Mouse (Mus musculus) forebrain, embryonic 15.5 days (tissue): Measurements from ENCODE around the gene Dpf3. TPM values are rescaled to one million over a fixed set of nuclear protein-coding genes. Genes with fewer than 3 reads are reported as not detected.

Experiments
- ATAC-seq: fragments of 200-750 bp; cut with Nextera tagmentation; replicated peaks from 2 replicates; pipeline ENCODE4 v1.8.0; 2017; ENCODE audit warnings: mild to moderate bottlenecking, moderate TSS enrichment, moderate library complexity
- H3K27ac ChIP-seq: fragments of 300-500 bp; sonication (generic); replicated peaks from 2 replicates; pipeline ENCODE4 v1.5.1; 2015; ENCODE audit warnings: mild to moderate bottlenecking, inconsistent platforms
- H3K27me3 ChIP-seq: fragments of 300-500 bp; sonication (generic); 2 replicates; pipeline ENCODE4 v1.6.1; 2015; ENCODE audit warnings: inconsistent platforms
- H3K36me3 ChIP-seq: fragments of 300-500 bp; sonication (generic); 2 replicates; pipeline ENCODE4 v1.6.1; 2015; ENCODE audit warnings: mild to moderate bottlenecking, inconsistent platforms
- H3K4me1 ChIP-seq: fragments of 300-500 bp; sonication (generic); 2 replicates; pipeline ENCODE4 v1.6.1; 2015; ENCODE audit warnings: inconsistent platforms
- H3K4me2 ChIP-seq: fragments of 300-500 bp; sonication (generic); replicated peaks from 2 replicates; pipeline ENCODE4 v1.6.1; 2015; ENCODE audit warnings: mild to moderate bottlenecking, inconsistent platforms
- H3K4me3 ChIP-seq: fragments of 300-500 bp; sonication (generic); 2 replicates; pipeline ENCODE4 v1.5.1; 2015; ENCODE audit warnings: mild to moderate bottlenecking, inconsistent platforms
- H3K9ac ChIP-seq: fragments of 300-500 bp; sonication (generic); replicated peaks from 2 replicates; pipeline ENCODE4 v1.6.1; 2015; ENCODE audit warnings: mild to moderate bottlenecking, inconsistent platforms
- H3K9me3 ChIP-seq: fragments of 300-500 bp; sonication (generic); 2 replicates; pipeline ENCODE4 v1.6.1; 2016; ENCODE audit warnings: inconsistent platforms
- WGBS: fragments of 180-500 bp; shearing (Covaris S2); methylation state at CpG from one replicate; pipeline ENCODE4 v1.1.7; 2015; ENCODE audit warnings: mixed read lengths; 5-methylcytosine and 5-hydroxymethylcytosine counted together
- polyA plus RNA-seq: library from polyadenylated mRNA; unstranded; fragments of >200 nt; fragmentation: Nextera tagmentation; extraction: Ambion mirVana; gene quantifications from 2 replicates; pipeline ENCODE4 v1.2.1, GENCODE M21; 2015

The Dpf3 gene
- polyA plus RNA-seq, 1 experiment from 2014 or later: 11.2 TPM

- ATAC-seq: no peak
- no peaks in the 10 kb centered on the region for H3K4me1 ChIP-seq
- H3K4me2 ChIP-seq: no peak overlapping the region
- no peak overlapping the region for H3K9ac ChIP-seq
- H3K9me3 ChIP-seq: no peaks in the 10 kb centered on the region
- H3K27me3 ChIP-seq: no peaks in the 10 kb centered on the region
- H3K36me3 ChIP-seq: no peaks in the 10 kb centered on the region
- no peak overlapping the region for H3K27ac ChIP-seq
- no peak overlapping the region for H3K4me3 ChIP-seq
- 59% methylated on average over 8 of the region's 8 CpGs for WGBS
These were observed 35.7 kb downstream of the Dpf3 start for GRCm38 (mm10) chr12:83451850-83452249.

DNA sequence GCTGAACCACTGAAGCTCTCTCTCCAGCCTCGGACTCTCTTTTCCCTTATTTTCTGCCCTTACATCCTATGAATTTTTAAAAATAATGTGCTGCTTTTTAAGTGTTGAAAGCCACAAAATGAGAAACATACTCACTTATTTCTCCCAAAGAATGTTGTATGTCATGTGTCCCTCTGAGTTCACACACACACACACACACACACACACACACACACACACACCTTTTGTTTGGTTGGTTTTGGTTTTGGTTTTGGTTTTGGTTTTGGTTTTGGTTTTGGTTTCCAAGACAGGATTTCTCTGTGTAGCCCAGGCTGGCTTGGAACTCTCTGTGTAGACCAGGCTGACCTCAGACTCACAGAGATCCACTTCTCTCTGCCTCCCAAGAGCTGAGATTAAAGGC is 37.0 kb downstream of the Dpf3 start:
- no peak overlapping the region for H3K27ac ChIP-seq
- no peak overlapping the region for H3K4me2 ChIP-seq
- H3K9ac ChIP-seq: no peak overlapping the region
- no peak overlapping the region for H3K4me3 ChIP-seq
- ATAC-seq: no peak
- no peaks in the 10 kb centered on the region for H3K9me3 ChIP-seq
- H3K4me1 ChIP-seq: no peaks in the 10 kb centered on the region
- H3K27me3 ChIP-seq: no peaks in the 10 kb centered on the region
- 94% methylated on average over 1 of the region's 1 CpGs for WGBS
- no peaks in the 10 kb centered on the region for H3K36me3 ChIP-seq

- Histone ChIP-seq H3K4me2 (no peak overlapping the region), H3K36me3 (no peaks in the 10 kb centered on the region), H3K27me3 (no peaks in the 10 kb centered on the region), H3K27ac (no peak overlapping the region), H3K4me3 (no peak overlapping the region), H3K9ac (no peak overlapping the region), H3K9me3 (no peaks in the 10 kb centered on the region), H3K4me1 (no peaks in the 10 kb centered on the region)
- 90% methylated on average over 7 of the region's 7 CpGs for WGBS
- no peak for ATAC-seq
These were observed 38.3 kb downstream of the Dpf3 start for GRCm38 (mm10) chr12:83449202-83449601.

- ATAC-seq: no peak
- Histone ChIP-seq H3K27me3 (no peaks in the 10 kb centered on the region), H3K27ac (no peak overlapping the region), H3K36me3 (no peaks in the 10 kb centered on the region), H3K9ac (no peak overlapping the region), H3K4me3 (no peak overlapping the region), H3K4me1 (no peaks in the 10 kb centered on the region), H3K9me3 (no peaks in the 10 kb centered on the region), H3K4me2 (no peak overlapping the region)
- WGBS: 75% methylated on average over 6 of the region's 6 CpGs
These were observed 41.9 kb downstream of the Dpf3 start for GRCm38 (mm10) chr12:83445587-83445986.

DNA sequence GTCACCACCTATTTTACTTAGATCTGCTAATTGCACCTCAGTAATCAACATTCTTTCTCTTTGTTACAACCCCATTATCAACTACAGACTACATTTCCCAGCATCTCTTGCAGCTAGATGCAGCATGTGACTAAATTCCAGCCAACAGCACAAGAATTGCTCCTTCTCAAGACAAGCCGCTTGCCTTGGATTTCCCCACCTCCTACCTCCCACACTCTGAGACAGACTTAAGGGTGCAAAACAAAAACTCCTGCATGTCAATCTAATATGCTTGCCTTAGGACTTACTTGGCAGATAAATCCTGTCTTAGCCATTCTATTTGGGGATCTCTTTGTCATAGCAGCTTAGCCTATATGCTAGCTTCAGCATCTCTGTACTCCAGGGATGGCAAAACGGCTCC is 43.1 kb downstream of the Dpf3 start:
- ATAC-seq: no peak
- Histone ChIP-seq H3K27ac (no peak overlapping the region), H3K9me3 (no peaks in the 10 kb centered on the region), H3K4me2 (no peak overlapping the region), H3K27me3 (no peaks in the 10 kb centered on the region), H3K4me1 (no peaks in the 10 kb centered on the region), H3K9ac (no peak overlapping the region), H3K4me3 (no peak overlapping the region), H3K36me3 (no peaks in the 10 kb centered on the region)
- WGBS: 82% methylated on average over 2 of the region's 2 CpGs

DNA sequence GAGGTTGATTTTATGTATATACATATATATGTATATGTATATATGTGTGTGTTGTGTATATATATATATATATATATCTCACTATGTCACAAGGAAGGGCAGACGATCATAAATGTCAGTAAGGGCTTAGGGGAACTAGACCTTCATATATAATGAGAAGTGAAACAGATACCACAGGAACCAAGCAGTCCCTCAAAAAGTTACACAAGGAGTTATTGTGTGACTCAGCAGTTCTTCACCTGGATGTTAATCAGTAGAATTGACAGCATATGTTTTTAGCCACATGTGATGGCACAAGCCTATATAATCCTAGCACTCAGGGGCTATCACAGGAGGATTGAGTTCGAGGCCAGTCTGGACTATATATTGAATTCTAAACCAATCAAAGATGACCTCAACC is 49.5 kb downstream of the Dpf3 start:
- no peak overlapping the region for H3K9ac ChIP-seq
- H3K27ac ChIP-seq: no peak overlapping the region
- H3K4me1 ChIP-seq: no peaks in the 10 kb centered on the region
- WGBS: 90% methylated on average over 2 of the region's 2 CpGs
- H3K27me3 ChIP-seq: no peaks in the 10 kb centered on the region
- ATAC-seq: no peak
- H3K9me3 ChIP-seq: no peaks in the 10 kb centered on the region
- H3K36me3 ChIP-seq: no peaks in the 10 kb centered on the region
- H3K4me2 ChIP-seq: no peak overlapping the region
- no peak overlapping the region for H3K4me3 ChIP-seq

DNA sequence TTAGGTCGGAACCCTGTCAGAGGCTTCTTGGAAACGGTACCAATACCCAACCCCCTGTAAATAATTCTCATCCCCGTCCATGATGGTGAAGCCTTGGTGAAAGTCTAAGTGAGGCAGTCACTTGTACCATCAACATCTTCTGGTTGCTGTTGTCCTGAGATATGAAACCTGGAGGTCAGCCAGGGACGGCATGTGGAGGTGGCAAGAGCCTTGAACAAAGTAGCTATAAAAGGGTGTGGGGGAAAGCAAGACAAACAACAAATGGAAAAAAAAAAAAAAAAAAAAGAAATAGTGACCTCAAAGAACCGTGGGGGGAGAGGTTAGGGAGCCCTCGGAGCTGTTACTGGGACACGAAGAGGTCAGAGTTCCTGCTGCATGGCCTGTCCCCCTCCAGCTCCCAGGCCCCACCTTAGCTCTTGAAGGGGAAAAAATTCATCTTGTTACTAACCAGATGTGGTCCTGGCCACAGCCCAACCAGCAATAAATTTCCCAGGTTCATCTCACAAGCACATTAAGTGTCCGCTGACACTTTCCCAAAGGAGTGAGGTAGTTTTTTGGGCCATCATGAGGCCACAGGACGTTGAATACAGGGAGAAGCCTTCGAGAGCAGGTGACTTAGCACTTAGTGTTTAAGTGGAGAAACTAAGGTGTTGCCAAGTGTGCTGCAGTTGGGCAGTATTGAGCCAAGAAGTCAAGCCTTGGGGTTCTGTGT is 53.4 kb downstream of the Dpf3 start:
- Histone ChIP-seq H3K4me1 (no peaks in the 10 kb centered on the region), H3K4me2 (no peak overlapping the region), H3K9ac (no peak overlapping the region), H3K4me3 (no peak overlapping the region), H3K27ac (no peak overlapping the region), H3K9me3 (no peaks in the 10 kb centered on the region), H3K27me3 (no peaks in the 10 kb centered on the region), H3K36me3 (no peaks in the 10 kb centered on the region)
- WGBS: 69% methylated on average over 10 of the region's 10 CpGs
- ATAC-seq: no peak

DNA sequence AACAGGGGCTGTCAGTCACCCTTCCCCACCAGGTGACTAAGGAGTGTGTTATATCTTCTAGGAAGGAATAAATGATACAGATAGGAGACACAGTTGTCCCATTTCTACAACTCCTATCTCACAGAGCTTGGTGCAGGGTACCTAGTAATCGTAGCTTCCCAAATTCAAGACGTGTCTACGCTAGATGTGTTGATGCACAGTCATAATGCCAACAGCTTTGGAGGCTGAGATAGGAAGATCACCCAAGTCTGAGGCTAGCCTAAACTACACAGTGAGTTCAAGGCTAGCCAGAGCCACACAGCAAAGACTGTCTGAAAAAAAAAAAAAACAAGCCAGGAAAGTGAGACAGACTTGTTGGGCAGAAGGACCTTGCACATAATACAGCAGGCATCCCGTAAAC is 54.1 kb downstream of the Dpf3 start:
- H3K4me2 ChIP-seq: no peak overlapping the region
- H3K27me3 ChIP-seq: no peaks in the 10 kb centered on the region
- H3K4me3 ChIP-seq: no peak overlapping the region
- no peak overlapping the region for H3K9ac ChIP-seq
- no peaks in the 10 kb centered on the region for H3K36me3 ChIP-seq
- H3K27ac ChIP-seq: no peak overlapping the region
- 89% methylated on average over 4 of the region's 4 CpGs for WGBS
- ATAC-seq: no peak
- no peaks in the 10 kb centered on the region for H3K9me3 ChIP-seq
- no peaks in the 10 kb centered on the region for H3K4me1 ChIP-seq

DNA sequence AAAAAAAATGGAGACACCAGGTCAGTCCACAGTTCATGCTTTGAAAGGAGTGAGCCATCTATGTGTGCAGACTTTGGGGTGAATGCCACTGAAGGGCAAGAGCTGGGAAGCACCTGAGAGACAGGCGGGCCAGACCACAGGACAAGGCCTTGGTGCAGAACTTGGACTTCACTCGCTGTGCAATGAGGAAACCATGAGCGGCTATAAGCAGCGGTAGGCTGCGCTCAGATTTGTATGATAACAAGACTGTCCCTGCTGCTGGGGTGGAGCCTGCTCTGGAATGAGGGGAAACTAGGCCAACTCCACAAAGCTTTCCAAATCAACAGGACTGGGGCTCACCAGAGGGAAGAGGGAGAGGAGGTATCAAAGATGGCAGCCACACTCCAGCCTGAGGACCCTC is 57.3 kb downstream of the Dpf3 start:
- Histone ChIP-seq H3K4me2 (no peak overlapping the region), H3K9ac (no peak overlapping the region), H3K27ac (no peak overlapping the region), H3K27me3 (no peaks in the 10 kb centered on the region), H3K4me3 (no peak overlapping the region), H3K9me3 (no peaks in the 10 kb centered on the region), H3K4me1 (0 out of 2 replicates have a peak, but pooled peaks cover under 1% of the 10 kb centered on the region), H3K36me3 (no peaks in the 10 kb centered on the region)
- 93% methylated on average over 5 of the region's 5 CpGs for WGBS
- ATAC-seq: no peak

DNA sequence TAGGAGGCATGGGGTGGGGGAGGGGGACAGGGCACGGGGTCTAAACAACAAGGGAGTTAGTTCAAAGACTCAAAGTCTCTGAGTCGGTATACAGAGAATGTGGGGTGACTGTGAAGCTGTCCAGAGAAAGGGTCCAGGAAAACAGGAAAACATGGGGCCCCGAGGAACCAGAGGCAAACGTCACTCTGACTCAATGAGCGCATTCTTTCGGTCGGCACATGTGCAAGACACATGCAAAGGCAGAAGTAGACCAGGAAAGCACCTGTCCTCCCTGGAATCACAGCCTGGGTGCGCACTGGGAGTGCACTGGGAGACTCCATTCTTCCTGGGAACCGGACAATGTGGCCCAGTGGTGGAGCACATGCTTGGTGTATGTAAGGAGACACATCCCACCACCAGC is 59.5 kb downstream of the Dpf3 start:
- H3K27ac ChIP-seq: no peak overlapping the region
- H3K4me3 ChIP-seq: no peak overlapping the region
- H3K9ac ChIP-seq: no peak overlapping the region
- 54% methylated on average over 9 of the region's 9 CpGs for WGBS
- no peaks in the 10 kb centered on the region for H3K27me3 ChIP-seq
- ATAC-seq: no peak
- no peak overlapping the region for H3K4me2 ChIP-seq
- H3K4me1 ChIP-seq: peaks cover 10% of the 10 kb centered on the region
- no peaks in the 10 kb centered on the region for H3K9me3 ChIP-seq
- no peaks in the 10 kb centered on the region for H3K36me3 ChIP-seq

DNA sequence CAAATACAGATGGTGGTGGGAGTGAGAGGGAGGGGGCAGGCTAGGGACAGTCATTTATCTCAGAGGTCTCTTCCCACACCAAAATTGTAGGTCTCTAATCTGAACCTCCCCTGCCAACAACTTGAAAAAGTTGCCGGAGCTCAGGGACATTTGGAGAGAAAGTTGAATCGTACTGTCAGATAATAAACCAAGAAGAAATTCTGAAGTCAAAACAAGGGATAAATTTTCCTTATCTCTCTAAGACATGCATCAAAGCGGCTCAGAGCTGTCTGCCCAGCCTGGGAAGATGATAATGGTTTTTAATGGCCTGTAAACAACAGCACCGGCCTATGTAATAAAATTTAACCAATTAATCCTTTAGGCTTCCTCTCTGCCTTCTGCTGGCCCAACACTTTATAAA is 59.9 kb downstream of the Dpf3 start:
- whole genome bisulfite sequencing: 82% methylated on average over 4 of the region's 4 CpGs
- H3K4me3 ChIP-seq: no peak overlapping the region
- no peak overlapping the region for H3K9ac ChIP-seq
- no peaks in the 10 kb centered on the region for H3K9me3 ChIP-seq
- H3K27me3 ChIP-seq: no peaks in the 10 kb centered on the region
- H3K27ac ChIP-seq: no peak overlapping the region
- H3K4me2 ChIP-seq: no peak overlapping the region
- peaks cover 10% of the 10 kb centered on the region for H3K4me1 ChIP-seq
- ATAC-seq: no peak
- no peaks in the 10 kb centered on the region for H3K36me3 ChIP-seq

GRCm38 (mm10) chr12:83426326-83426725 is 61.2 kb downstream of the Dpf3 start:
- Histone ChIP-seq H3K27ac (no peak overlapping the region), H3K27me3 (no peaks in the 10 kb centered on the region)
- WGBS: 72% methylated on average over 5 of the region's 5 CpGs

DNA sequence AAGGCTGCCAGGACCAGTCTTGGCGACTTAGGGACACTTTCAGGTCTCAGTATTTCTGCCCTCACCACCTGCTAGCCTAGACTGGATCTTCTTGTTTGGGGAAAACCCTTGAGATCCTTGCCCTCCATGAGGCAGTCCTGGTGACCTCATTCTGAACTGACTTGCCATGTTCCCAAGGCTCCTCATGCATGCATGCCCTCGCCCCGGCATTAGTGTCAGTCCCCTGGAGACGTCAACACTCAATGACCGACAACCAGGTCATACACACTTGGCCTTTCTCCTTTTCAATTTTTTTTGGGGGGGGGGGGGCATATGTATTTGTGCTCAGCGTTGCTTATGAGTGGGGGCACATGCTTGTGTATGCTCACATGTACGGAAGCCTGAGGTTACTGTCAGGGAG is 61.8 kb downstream of the Dpf3 start:
- no peak overlapping the region for H3K9ac ChIP-seq
- H3K36me3 ChIP-seq: no peaks in the 10 kb centered on the region
- no peak overlapping the region for H3K4me3 ChIP-seq
- no peak overlapping the region for H3K27ac ChIP-seq
- no peak for ATAC-seq
- H3K27me3 ChIP-seq: no peaks in the 10 kb centered on the region
- WGBS: 87% methylated on average over 7 of the region's 7 CpGs
- H3K4me1 ChIP-seq: peaks cover 10% of the 10 kb centered on the region
- no peak overlapping the region for H3K4me2 ChIP-seq
- H3K9me3 ChIP-seq: no peaks in the 10 kb centered on the region

More at GRCm38 (mm10) chr12:83426326-83426725, 61.2 kb downstream of the Dpf3 start:
- H3K4me1 ChIP-seq: peaks cover 10% of the 10 kb centered on the region
- no peak for ATAC-seq
- H3K36me3 ChIP-seq: no peaks in the 10 kb centered on the region
- H3K4me3 ChIP-seq: no peak overlapping the region
- no peaks in the 10 kb centered on the region for H3K9me3 ChIP-seq
- no peak overlapping the region for H3K9ac ChIP-seq
- no peak overlapping the region for H3K4me2 ChIP-seq
